Mouse (Mus musculus): Measurements from ENCODE around the gene Bcr. TPM values are rescaled to one million over a fixed set of nuclear protein-coding genes. Genes with fewer than 3 reads are reported as not detected.

Gene Bcr
- polyA plus RNA-seq (2015; fragmentation: Nextera tagmentation; extraction: Ambion mirVana): 4.1 and 7.9 TPM in 2 replicates

GRCm38 (mm10) chr10:75060217-75060842 is at the start of gene Bcr:
Gene Bcr, plus strand, starts transcription at chr10:75060592.

GRCm38 (mm10) chr10:75032395-75032794 is 28.0 kb upstream of the Bcr start, which contains the start of gene Rsph14:
Gene Rsph14, minus strand, starts transcription at chr10:75032586.

GRCm38 (mm10) chr10:75036883-75037379 is 23.5 kb upstream of the Bcr start, which contains the start of gene Rab36:
Gene Rab36, plus strand, starts transcription at chr10:75037058.

GRCm38 (mm10) chr10:75211807-75212645 is 151.6 kb downstream of the Bcr start, which contains the start of gene Specc1l:
Gene Specc1l, plus strand, starts transcription at chr10:75212073.

Other genes with a start within 250 kb of the Bcr start
- 5.4 and 10.9 TPM in 2 replicates for gene Gnaz, start 93.4 kb upstream of the Bcr start, polyA plus RNA-seq (2015; fragmentation: Nextera tagmentation; extraction: Ambion mirVana)
- gene Rsph14, start 28.0 kb upstream of the Bcr start, polyA plus RNA-seq (2015; fragmentation: Nextera tagmentation; extraction: Ambion mirVana): 0.24 and 0.75 TPM in 2 replicates
- 10.0 and 13.1 TPM in 2 replicates for gene Rab36, start 23.5 kb upstream of the Bcr start, polyA plus RNA-seq (2015; fragmentation: Nextera tagmentation; extraction: Ambion mirVana)
- 15.0 and 19.4 TPM in 2 replicates for gene Specc1l, start 151.5 kb downstream of the Bcr start, polyA plus RNA-seq (2015; fragmentation: Nextera tagmentation; extraction: Ambion mirVana)